Mouse (Mus musculus): ENCODE measurements around the gene Pih1d1. TPM values are rescaled to one million over a fixed set of nuclear protein-coding genes. Genes with fewer than 3 reads are reported as not detected.

The Pih1d1 gene
- total and polyA plus RNA-seq, 2 experiments from 2014 or later = 79.3 to 124 TPM

DNA sequence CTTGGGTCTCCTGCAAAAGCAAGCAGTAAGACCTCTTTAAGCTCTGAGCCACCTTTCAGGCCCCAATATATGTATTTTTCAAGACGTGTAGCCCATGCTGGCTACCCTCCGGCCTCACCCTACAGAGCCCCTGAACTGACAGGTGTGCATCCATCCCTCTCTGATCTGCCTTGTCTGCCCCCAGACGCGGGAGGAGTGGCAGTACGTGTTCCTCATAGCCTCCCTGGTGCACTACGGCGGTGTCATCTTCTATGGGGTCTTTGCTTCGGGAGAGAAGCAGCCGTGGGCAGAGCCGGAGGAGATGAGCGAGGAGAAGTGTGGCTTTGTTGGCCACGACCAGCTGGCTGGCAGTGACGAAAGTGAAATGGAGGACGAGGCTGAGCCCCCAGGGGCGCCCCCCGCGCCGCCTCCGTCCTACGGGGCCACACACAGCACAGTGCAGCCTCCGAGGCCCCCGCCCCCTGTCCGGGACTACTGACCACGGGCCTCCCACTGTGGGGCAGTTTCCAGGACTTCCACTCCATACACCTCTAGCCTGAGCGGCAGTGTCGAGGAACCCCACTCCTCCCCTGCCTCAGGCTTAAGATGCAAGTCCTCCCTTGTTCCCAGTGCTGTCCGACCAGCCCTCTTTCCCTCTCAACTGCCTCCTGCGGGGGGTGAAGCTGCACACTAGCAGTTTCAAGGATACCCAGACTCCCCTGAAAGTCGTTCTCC, 20.6 kb downstream of the Pih1d1 start:
- H3K4me3 ChIP-seq (ENCODE audit: low read length) = no peak overlapping the region; the same call in 1 of the 2 replicates
- no peak for ATAC-seq
- DNase-seq (ENCODE audit: low spot score) = no peak

DNA sequence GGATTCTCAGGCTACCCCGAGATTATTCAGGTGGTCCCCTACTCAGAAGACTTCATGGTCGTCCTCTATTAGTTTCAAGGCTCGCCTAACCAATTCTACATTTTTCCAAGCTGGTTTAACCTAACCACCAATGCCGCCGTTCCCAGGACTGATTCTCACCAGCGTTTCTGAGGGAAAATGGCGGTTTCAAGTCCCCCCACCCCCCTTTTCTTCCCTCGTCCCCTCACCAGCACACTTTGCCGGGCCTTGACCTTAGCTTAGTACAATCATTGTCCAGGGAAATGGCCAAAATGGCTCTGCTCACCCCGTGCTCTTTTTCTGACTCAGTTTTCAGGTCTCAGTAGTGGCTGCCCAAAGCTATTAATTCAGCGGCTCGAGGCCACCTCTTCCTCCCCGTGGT, 21.3 kb downstream of the Pih1d1 start:
- Histone ChIP-seq H3K4me1 (ENCODE audit: insufficient read depth, low read length) (no peaks in the 10 kb centered on the region), H3K27ac (no peak overlapping the region), H3K4me2 (ENCODE audit: low read depth, low read length) (no peak overlapping the region), H3K27me3 (ENCODE audit: insufficient read depth, low read length) (peaks cover 65% of the 10 kb centered on the region), H3K9ac (replicated peaks; ENCODE audit: low read length) (no peak overlapping the region), H3K36me3 (ENCODE audit: insufficient read depth, low read length) (no peaks in the 10 kb centered on the region), H3K9me3 (ENCODE audit: low read length) (no peaks in the 10 kb centered on the region), H3K4me3 (ENCODE audit: low read length) (no peak overlapping the region)
- no peak for TF ChIP-seq CTCF (IDR thresholded peaks at IDR 0.05; ENCODE audit: low read depth)
- 4% methylated on average over 13 of the region's 13 CpGs for WGBS
- DNase-seq (ENCODE audit: low spot score) (no peak), ATAC-seq (no peak)

More for the DNA sequence above, 20.6 kb downstream of the Pih1d1 start:
- Histone ChIP-seq H3K27ac (no peak overlapping the region), H3K27me3 (ENCODE audit: insufficient read depth, low read length) (peaks cover 63% of the 10 kb centered on the region), H3K4me2 (ENCODE audit: low read depth, low read length) (no peak overlapping the region), H3K9me3 (ENCODE audit: low read length) (no peaks in the 10 kb centered on the region), H3K36me3 (ENCODE audit: insufficient read depth, low read length) (no peaks in the 10 kb centered on the region), H3K9ac (replicated peaks; ENCODE audit: low read length) (no peak overlapping the region), H3K4me1 (ENCODE audit: insufficient read depth, low read length) (no peaks in the 10 kb centered on the region)
- 5% methylated on average over 27 of the region's 29 CpGs for WGBS
- TF ChIP-seq CTCF (IDR thresholded peaks at IDR 0.05; ENCODE audit: low read depth) = no peak

DNA sequence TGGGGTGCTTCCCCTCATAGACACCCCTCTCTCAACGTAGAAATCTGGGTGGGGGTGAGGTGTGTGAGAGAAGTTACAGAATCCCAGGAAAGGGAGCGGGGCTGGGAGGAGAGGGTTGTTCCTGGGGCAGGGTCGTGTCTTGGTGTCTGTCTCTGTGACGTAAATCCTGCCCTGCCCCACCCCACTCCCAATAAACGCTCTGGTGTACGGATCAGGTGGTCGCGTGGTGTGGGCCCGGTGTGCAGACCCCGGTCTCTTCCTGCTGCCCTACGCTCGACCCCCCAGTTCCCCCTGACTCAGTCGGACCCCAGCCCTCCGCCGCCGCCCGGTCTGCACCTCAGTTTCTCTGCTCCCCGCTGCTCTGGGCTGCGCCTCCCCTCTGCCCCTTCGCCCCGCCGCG, 21.8 kb downstream of the Pih1d1 start:
- Histone ChIP-seq H3K27ac (no peak overlapping the region), H3K9ac (replicated peaks; ENCODE audit: low read length) (0 out of 2 replicates have a peak overlapping the region, but pooled peaks have one; percentile 9), H3K4me3 (ENCODE audit: low read length) (peak overlapping the region; percentile 24), H3K9me3 (ENCODE audit: low read length) (no peaks in the 10 kb centered on the region), H3K36me3 (ENCODE audit: insufficient read depth, low read length) (no peaks in the 10 kb centered on the region), H3K4me2 (ENCODE audit: low read depth, low read length) (peak overlapping the region; percentile 45), H3K4me1 (ENCODE audit: insufficient read depth, low read length) (no peaks in the 10 kb centered on the region), H3K27me3 (ENCODE audit: insufficient read depth, low read length) (peaks cover 70% of the 10 kb centered on the region)
- no peak for TF ChIP-seq CTCF (IDR thresholded peaks at IDR 0.05; ENCODE audit: low read depth)
- no peak for ATAC-seq
- DNase-seq (ENCODE audit: low spot score) = no peak
- under 1% methylated on average over 23 of the region's 23 CpGs for WGBS

DNA sequence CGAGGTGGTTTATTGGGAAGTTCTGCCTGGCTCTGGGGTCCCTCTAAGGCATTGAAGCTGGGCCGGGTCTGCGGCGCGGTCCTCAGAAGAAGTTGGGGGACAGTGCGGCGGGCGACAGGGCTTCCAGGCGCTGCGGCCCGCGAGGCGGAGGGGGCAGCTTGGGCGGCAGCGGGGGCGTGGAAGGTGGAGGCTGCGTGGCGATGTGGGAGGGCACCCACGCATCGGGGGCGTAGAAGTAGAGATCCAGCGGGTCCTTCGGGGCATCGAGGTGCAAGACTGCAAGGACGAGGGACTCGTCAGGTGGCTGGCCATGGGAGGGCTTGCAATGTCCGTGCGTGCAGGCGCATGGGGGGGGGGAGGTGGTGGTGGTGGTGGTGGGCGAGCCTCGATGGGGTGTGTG, 22.3 kb downstream of the Pih1d1 start:
- Histone ChIP-seq H3K36me3 (ENCODE audit: insufficient read depth, low read length) (no peaks in the 10 kb centered on the region), H3K4me2 (ENCODE audit: low read depth, low read length) (peak overlapping the region; percentile 45), H3K27me3 (ENCODE audit: insufficient read depth, low read length) (peaks cover 74% of the 10 kb centered on the region), H3K4me3 (ENCODE audit: low read length) (peak overlapping the region; percentile 24), H3K27ac (no peak overlapping the region), H3K9ac (replicated peaks; ENCODE audit: low read length) (0 out of 2 replicates have a peak overlapping the region, but pooled peaks have one; percentile 9), H3K9me3 (ENCODE audit: low read length) (no peaks in the 10 kb centered on the region), H3K4me1 (ENCODE audit: insufficient read depth, low read length) (no peaks in the 10 kb centered on the region)
- TF ChIP-seq CTCF (IDR thresholded peaks at IDR 0.05; ENCODE audit: low read depth) = no peak
- WGBS = 3% methylated on average over 30 of the region's 31 CpGs
- ATAC-seq (no peak), DNase-seq (ENCODE audit: low spot score) (no peak)

DNA sequence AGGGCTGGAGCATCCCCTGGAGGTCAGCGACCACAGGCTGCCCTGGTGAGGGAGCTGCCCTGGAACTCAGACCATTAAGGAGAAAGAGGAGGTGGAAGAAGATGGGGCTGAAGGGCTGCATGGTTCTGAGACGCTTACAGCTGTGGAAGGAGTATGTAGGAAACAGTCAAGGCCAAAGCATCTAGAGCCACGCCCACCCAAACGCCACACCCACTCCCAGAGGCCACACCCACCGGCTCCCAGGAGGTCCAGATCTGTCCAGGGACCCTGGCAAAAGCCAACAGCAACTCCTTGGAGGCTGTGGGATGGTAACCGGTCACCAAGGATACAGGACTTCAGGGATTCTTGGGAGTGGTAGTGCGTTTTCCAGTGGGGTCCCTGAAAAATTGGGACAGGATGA, 24.4 kb downstream of the Pih1d1 start:
- no peak overlapping the region for H3K27ac ChIP-seq
- no peak overlapping the region for H3K4me2 ChIP-seq (ENCODE audit: low read depth, low read length)
- DNase-seq (ENCODE audit: low spot score) (no peak), ATAC-seq (no peak)
- no peaks in the 10 kb centered on the region for H3K36me3 ChIP-seq (ENCODE audit: insufficient read depth, low read length)
- peaks cover 94% of the 10 kb centered on the region for H3K27me3 ChIP-seq (ENCODE audit: insufficient read depth, low read length)
- no peak for TF ChIP-seq CTCF (IDR thresholded peaks at IDR 0.05; ENCODE audit: low read depth)
- no peaks in the 10 kb centered on the region for H3K4me1 ChIP-seq (ENCODE audit: insufficient read depth, low read length)
- WGBS = 20% methylated on average over 7 of the region's 7 CpGs
- no peaks in the 10 kb centered on the region for H3K9me3 ChIP-seq (ENCODE audit: low read length)
- H3K9ac ChIP-seq (replicated peaks; ENCODE audit: low read length) = no peak overlapping the region
- H3K4me3 ChIP-seq (ENCODE audit: low read length) = no peak overlapping the region

DNA sequence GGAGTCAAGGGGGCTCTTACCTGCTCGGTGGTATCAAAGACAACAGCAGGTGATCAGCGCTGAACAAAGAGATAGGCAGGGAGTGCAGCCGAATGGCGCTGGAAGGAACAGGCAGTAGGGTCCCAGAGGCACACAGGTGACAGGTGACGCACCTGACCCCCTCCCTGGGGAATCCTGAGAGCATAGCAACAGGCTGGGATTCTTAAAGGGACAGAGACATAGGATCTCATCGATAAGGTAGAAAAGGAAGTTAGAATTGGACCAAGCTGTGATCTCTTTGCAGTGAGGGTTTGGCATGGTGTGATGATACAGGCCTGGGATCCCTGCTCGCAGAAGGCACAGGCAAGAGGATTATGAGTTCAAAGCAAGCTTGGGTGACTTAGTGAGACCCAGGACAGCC, 25.4 kb downstream of the Pih1d1 start, which contains the start of gene Gfy:
Gene Gfy, minus strand, starts transcription at position 101 of the 400 bp plus-strand sequence.
- Histone ChIP-seq H3K4me1 (ENCODE audit: insufficient read depth, low read length) (no peaks in the 10 kb centered on the region), H3K9me3 (ENCODE audit: low read length) (no peaks in the 10 kb centered on the region), H3K4me3 (ENCODE audit: low read length) (no peak within 1 kb of the TSS), H3K36me3 (ENCODE audit: insufficient read depth, low read length) (no peaks in the 10 kb centered on the region), H3K27me3 (ENCODE audit: insufficient read depth, low read length) (peaks cover 95% of the 10 kb centered on the region), H3K9ac (replicated peaks; ENCODE audit: low read length) (no peak within 1 kb of the TSS), H3K27ac (no peak within 1 kb of the TSS), H3K4me2 (ENCODE audit: low read depth, low read length) (no peak within 1 kb of the TSS)
- 26% methylated on average over 7 of the region's 7 CpGs for WGBS
- DNase-seq (ENCODE audit: low spot score) = no peak
- ATAC-seq = no peak
- TF ChIP-seq CTCF (IDR thresholded peaks at IDR 0.05; ENCODE audit: low read depth) = no peak

DNA sequence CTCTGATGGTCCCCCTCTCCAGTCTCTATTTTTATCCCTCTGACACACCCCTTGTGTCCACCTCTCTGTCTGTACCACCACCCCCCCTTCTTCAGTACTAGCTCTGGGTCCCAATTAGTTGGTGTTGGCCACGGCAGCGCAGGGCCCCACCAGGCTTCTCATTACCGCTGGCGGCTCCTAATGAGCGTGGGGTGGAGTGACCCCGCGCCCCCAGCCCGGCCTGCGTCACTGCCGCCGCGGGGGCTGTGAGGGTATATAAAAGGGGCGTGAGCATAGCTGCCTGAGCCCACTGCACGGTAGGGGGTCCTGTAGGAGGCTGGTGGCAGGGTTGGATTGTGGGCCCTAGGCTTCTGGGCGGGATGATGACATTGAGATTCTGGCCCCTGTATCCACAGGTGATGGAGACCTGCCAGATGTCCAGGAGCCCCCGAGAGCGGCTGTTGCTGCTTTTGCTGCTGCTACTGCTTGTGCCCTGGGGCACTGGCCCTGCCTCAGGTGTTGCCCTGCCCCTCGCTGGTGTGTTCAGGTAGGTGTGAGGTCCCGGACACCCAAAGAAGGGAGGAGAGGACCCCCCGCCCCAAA, 26.9 kb downstream of the Pih1d1 start, which contains the start of gene Pth2:
Gene Pth2, plus strand, starts transcription at position 100 of the 582 bp plus-strand sequence.
- no peak for DNase-seq (ENCODE audit: low spot score)
- Histone ChIP-seq H3K4me3 (ENCODE audit: low read length) (peak within 1 kb of the TSS; percentile 31), H3K9ac (replicated peaks; ENCODE audit: low read length) (no peak within 1 kb of the TSS), H3K4me2 (ENCODE audit: low read depth, low read length) (peak within 1 kb of the TSS; percentile 55), H3K27me3 (ENCODE audit: insufficient read depth, low read length) (peaks cover 85% of the 10 kb centered on the region), H3K9me3 (ENCODE audit: low read length) (no peaks in the 10 kb centered on the region), H3K27ac (no peak within 1 kb of the TSS), H3K4me1 (ENCODE audit: insufficient read depth, low read length) (no peaks in the 10 kb centered on the region), H3K36me3 (ENCODE audit: insufficient read depth, low read length) (no peaks in the 10 kb centered on the region)
- TF ChIP-seq CTCF (IDR thresholded peaks at IDR 0.05; ENCODE audit: low read depth) = no peak
- ATAC-seq = no peak
- WGBS = 24% methylated on average over 20 of the region's 20 CpGs
